Mouse (Mus musculus): ENCODE measurements at regions not wholly inside any gene's neighbourhood (a gene's known extent, or its start where the extent isn't known, plus 50 kb on each side); places are given as distances from the start of the nearest gene placed in this dataset.
A peak's percentile ranks its signal among the peaks of the same experiment; 100 is the strongest.

GRCm38 (mm10) chr5:46006228-46006627 lies 148.8 kb upstream of the Lcorl start:
- ATAC-seq (ENCODE audit: extremely low read depth, insufficient number of reproducible peaks, low FRiP score, poor library complexity, severe bottlenecking), result no peak

- ATAC-seq (ENCODE audit: extremely low read depth, insufficient number of reproducible peaks, low FRiP score, poor library complexity, severe bottlenecking), result no peak
These were observed 148.2 kb upstream of the Lcorl start for GRCm38 (mm10) chr5:46005631-46006030.

GRCm38 (mm10) chr5:46002011-46002410 lies 144.6 kb upstream of the Lcorl start:
- no peak for ATAC-seq (ENCODE audit: extremely low read depth, insufficient number of reproducible peaks, low FRiP score, poor library complexity, severe bottlenecking)

DNA sequence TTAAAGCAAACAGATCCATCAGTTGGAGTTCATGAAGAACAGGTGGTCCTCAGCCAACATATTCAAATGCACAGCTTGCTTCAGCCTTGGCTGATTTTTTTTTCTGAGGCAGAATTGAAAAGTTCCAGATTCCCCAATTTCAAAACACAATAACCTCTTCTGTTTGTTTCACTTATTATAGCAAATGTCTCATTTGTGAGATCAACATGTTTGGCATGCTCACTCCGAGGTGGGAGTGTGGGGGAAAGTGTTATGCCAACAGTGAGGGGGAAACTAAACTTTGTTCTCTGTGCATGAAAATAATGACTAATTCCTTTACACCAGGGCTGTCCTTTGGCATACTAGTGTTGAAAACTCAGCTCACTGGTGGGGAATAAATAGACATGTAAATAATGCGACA lies 100.4 kb upstream of the Lcorl start:
- ATAC-seq (ENCODE audit: extremely low read depth, insufficient number of reproducible peaks, low FRiP score, poor library complexity, severe bottlenecking), result no peak

- ATAC-seq (ENCODE audit: extremely low read depth, insufficient number of reproducible peaks, low FRiP score, poor library complexity, severe bottlenecking), result no peak
These were observed 86.6 kb upstream of the Lcorl start for GRCm38 (mm10) chr5:45943970-45944369.

DNA sequence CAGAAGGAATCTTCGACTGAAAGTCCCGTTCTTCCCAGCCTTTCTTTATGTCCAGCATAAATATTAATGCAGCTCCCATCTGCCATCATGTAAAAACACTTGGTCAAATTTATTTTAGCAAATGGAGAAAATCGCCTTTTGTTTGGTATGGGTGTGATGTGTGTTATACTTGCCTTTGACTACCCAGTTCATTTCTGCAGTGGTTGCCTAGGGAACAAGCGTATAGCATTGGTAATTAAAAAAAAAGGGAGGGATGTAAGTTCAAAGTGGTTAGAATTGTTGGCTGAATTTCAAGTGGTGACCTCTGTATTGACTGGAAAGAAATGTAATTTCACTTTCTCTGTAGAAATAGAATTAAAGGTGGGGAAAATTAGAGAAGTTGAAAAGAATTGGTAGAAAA lies 75.6 kb upstream of the Lcorl start:
- ATAC-seq (ENCODE audit: extremely low read depth, insufficient number of reproducible peaks, low FRiP score, poor library complexity, severe bottlenecking), result no peak

DNA sequence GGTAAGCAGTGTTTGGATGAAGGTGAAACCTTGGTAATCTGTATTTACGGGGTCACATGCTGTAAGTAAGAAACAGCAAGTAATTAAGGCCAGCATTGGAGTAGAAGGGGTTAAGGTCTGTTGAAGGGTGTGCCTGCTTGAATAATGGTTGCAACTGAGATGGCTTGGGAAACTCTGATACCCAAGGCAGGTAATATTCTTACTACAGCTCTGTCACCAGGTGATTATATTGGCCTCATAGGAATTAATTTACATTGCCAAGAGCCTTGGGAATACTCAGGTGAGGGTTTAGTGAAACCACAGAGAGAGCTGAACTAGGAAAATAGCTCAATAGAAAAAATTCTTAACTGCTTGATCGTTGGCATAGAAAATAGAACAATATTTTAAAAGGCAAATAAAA lies 73.8 kb upstream of the Lcorl start:
- no peak for ATAC-seq (ENCODE audit: extremely low read depth, insufficient number of reproducible peaks, low FRiP score, poor library complexity, severe bottlenecking)

GRCm38 (mm10) chr5:45925879-45926410 lies 68.5 kb upstream of the Lcorl start:
- ATAC-seq (ENCODE audit: extremely low read depth, insufficient number of reproducible peaks, low FRiP score, poor library complexity, severe bottlenecking), result peak; percentile 45; the same call in 1 of the 2 replicates

- ATAC-seq (ENCODE audit: extremely low read depth, insufficient number of reproducible peaks, low FRiP score, poor library complexity, severe bottlenecking), result no peak
These were observed 66.6 kb upstream of the Lcorl start for GRCm38 (mm10) chr5:45923907-45924594.
